ENCODE assay signal across 17 mouse cellular contexts in the genomic region with DNA sequence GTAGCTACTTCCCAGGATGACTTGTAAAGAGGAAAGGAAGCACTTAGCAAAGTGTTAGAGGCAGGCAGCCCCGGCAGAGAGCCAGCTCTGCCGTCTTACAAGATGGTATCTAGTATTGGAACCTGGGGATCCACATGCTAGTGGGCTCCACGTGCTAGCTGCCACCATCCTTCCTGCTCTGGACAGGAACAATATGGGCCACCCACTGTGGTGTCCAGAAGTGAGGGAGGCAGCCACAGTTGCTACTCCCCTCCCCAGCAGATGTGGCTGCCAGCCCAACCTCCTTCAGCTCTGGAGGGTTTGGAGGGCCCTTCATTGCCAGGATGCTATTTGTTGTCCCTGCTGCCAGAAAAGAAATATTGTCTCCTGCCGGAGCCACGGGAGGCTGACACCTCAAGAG.
DNase-seq lines count a peak whose midpoint lies in the region; ATAC-seq lines count a peak whose summit lies in the region.
"Had no signal": no experiment of that assay in that cellular context is flagged by ENCODE, and none has a peak within 500 bp of the region (broad histone marks: within the 10 kb centered on the region; RNA-seq: fewer than 3 reads in every experiment).

No protein-coding gene starts in this region.

- WGBS in midbrain, embryonic 10.5 days: 45% methylated on average over 5 of the region's 5 CpGs
- 40% methylated on average over 5 of the region's 5 CpGs for WGBS in midbrain, embryonic 11.5 days

- H3K4me3 ChIP-seq in midbrain, embryonic 10.5 days: no peak overlapping the region
- no peak overlapping the region for H3K4me3 ChIP-seq in midbrain, embryonic 11.5 days (ENCODE audit: low read depth, low read length)
- H3K4me3 ChIP-seq: heart, embryonic 12.5 days; limb, embryonic 15.5 days; megakaryocyte, embryonic 14.5 days; neural tube, embryonic 12.5 days had no signal

- peak; percentile 50 to 65 for DNase-seq in cerebellum, postnatal 10 days
- no peak for DNase-seq in cerebellum, adult 9-10 months
- DNase-seq in midbrain, embryonic 10.5 days (ENCODE audit: low spot score): no peak
- DNase-seq in midbrain, embryonic 11.5 days (ENCODE audit: low spot score, missing footprints): no peak
- DNase-seq in lung, adult 18-20 months: peak; percentile 28 to 47
- peak; percentile 21 to 45 for DNase-seq in lung, postnatal 4 days
- no peak for DNase-seq in natural killer cell, adult 2 months (ENCODE audit: low spot score in 2 of 2)
- no peak for DNase-seq in right cerebral cortex, postnatal 14 days
- DNase-seq: cerebellum, adult 18-20 months; kidney, postnatal 10 days; right cerebral cortex, postnatal 25 days had no signal

- ATAC-seq in midbrain, embryonic 11.5 days (ENCODE audit: low FRiP score): no peak
- ATAC-seq: forebrain, embryonic 14.5 days had no signal

- no peaks in the 10 kb centered on the region for H3K9me3 ChIP-seq in midbrain, embryonic 10.5 days (replicated peaks)
- H3K9me3 ChIP-seq in midbrain, embryonic 11.5 days (ENCODE audit: control insufficient read depth, low read length): no peaks in the 10 kb centered on the region
- H3K9me3 ChIP-seq: heart, embryonic 12.5 days; limb, embryonic 15.5 days; megakaryocyte, embryonic 14.5 days; neural tube, embryonic 12.5 days had no signal

- no peak overlapping the region for H3K4me2 ChIP-seq in midbrain, embryonic 11.5 days
- H3K4me2 ChIP-seq: heart, embryonic 12.5 days; limb, embryonic 15.5 days; neural tube, embryonic 12.5 days had no signal

- peaks cover 24% of the 10 kb centered on the region for H3K4me1 ChIP-seq in midbrain, embryonic 10.5 days
- peaks cover 7% of the 10 kb centered on the region for H3K4me1 ChIP-seq in midbrain, embryonic 11.5 days (ENCODE audit: control insufficient read depth, insufficient read depth, low read length)
- H3K4me1 ChIP-seq: heart, embryonic 12.5 days; megakaryocyte, embryonic 14.5 days had no signal

- H3K27ac ChIP-seq in midbrain, embryonic 10.5 days (replicated peaks): peak overlapping the region; percentile 76
- H3K27ac ChIP-seq in midbrain, embryonic 11.5 days (ENCODE audit: low read depth, low read length): no peak overlapping the region
- H3K27ac ChIP-seq: limb, embryonic 15.5 days; neural tube, embryonic 12.5 days; stomach, postnatal 0 days had no signal

- no peaks in the 10 kb centered on the region for H3K36me3 ChIP-seq in midbrain, embryonic 10.5 days
- H3K36me3 ChIP-seq in midbrain, embryonic 11.5 days (ENCODE audit: control insufficient read depth, insufficient read depth, low read length): no peaks in the 10 kb centered on the region
- H3K36me3 ChIP-seq: heart, embryonic 12.5 days; limb, embryonic 15.5 days; neural tube, embryonic 12.5 days had no signal

- no peaks in the 10 kb centered on the region; the same call in none of the 2 replicates for H3K27me3 ChIP-seq in midbrain, embryonic 10.5 days (ENCODE audit: low read depth, poor library complexity, severe bottlenecking)
- no peaks in the 10 kb centered on the region; the same call in 1 of the 2 replicates for H3K27me3 ChIP-seq in midbrain, embryonic 11.5 days (ENCODE audit: control insufficient read depth, insufficient read depth, low read length)
- H3K27me3 ChIP-seq: heart, embryonic 12.5 days; limb, embryonic 15.5 days; neural tube, embryonic 12.5 days had no signal

- H3K9ac ChIP-seq in midbrain, embryonic 11.5 days (ENCODE audit: low read length): no peak overlapping the region
- H3K9ac ChIP-seq: heart, embryonic 12.5 days; limb, embryonic 15.5 days; neural tube, embryonic 12.5 days had no signal

Comparison
In these comparisons a context has a peak if more than half of its experiments do, and no peak if none do; other contexts are left out.
1. DNase-seq: peak in cerebellum, postnatal 10 days (2 of 2), lung, adult 18-20 months (2 of 2) and lung, postnatal 4 days (2 of 2); none in cerebellum, adult 9-10 months (single experiment), midbrain, embryonic 10.5 days (single experiment), midbrain, embryonic 11.5 days (single experiment), natural killer cell, adult 2 months (0 of 2) and right cerebral cortex, postnatal 14 days (single experiment).